Mouse (Mus musculus) kidney, postnatal 0 days (tissue): ENCODE measurements at regions not wholly inside any gene's neighbourhood (a gene's known extent, or its start where the extent isn't known, plus 50 kb on each side); places are given as distances from the start of the nearest gene placed in this dataset.

Experiments used
- ATAC-seq: fragments of 200-750 bp; cut with Nextera tagmentation; replicated peaks from 2 replicates; pipeline ENCODE4 v1.8.0; 2017; ENCODE audit warnings: low read depth, moderate number of reproducible peaks, moderate TSS enrichment, moderate library complexity; ENCODE audit not compliant: low FRiP score
- DNase-seq: peaks from one replicate; pipeline ENCODE4 v3.0.0-alpha.2; 2016; ENCODE audit warnings: low spot score
- H3K27ac ChIP-seq: fragments of 300-500 bp; sonication (generic); 2 replicates; pipeline ENCODE4 v1.5.1; 2014; ENCODE audit warnings: mild to moderate bottlenecking
- H3K27me3 ChIP-seq: fragments of 300-500 bp; sonication (generic); 2 replicates; pipeline ENCODE4 v1.6.1; 2014; ENCODE audit warnings: low read length, mixed read lengths; ENCODE audit not compliant: insufficient read depth
- H3K36me3 ChIP-seq: fragments of 300-500 bp; sonication (generic); 2 replicates; pipeline ENCODE4 v1.6.1; 2014; ENCODE audit warnings: low read length, mixed read lengths; ENCODE audit not compliant: insufficient read depth
- H3K4me1 ChIP-seq: fragments of 300-500 bp; sonication (generic); replicated peaks from 2 replicates; pipeline ENCODE4 v1.6.1; 2014; ENCODE audit warnings: antibody characterized with exemption, low read length, mixed read lengths; ENCODE audit not compliant: insufficient read depth
- H3K4me2 ChIP-seq: fragments of 300-500 bp; sonication (generic); 2 replicates; pipeline ENCODE4 v1.6.1; 2014; ENCODE audit warnings: mild to moderate bottlenecking, low read length, moderate library complexity, mixed read lengths
- H3K4me3 ChIP-seq: fragments of 300-500 bp; sonication (generic); replicated peaks from 2 replicates; pipeline ENCODE4 v1.5.1; 2014; ENCODE audit warnings: low read depth, low read length
- H3K9ac ChIP-seq: fragments of 300-500 bp; sonication (generic); 2 replicates; pipeline ENCODE4 v1.6.1; 2014; ENCODE audit warnings: low read depth, low read length
- H3K9me3 ChIP-seq: fragments of 300-500 bp; sonication (generic); replicated peaks from 2 replicates; pipeline ENCODE4 v1.6.1; 2016; ENCODE audit warnings: low read length, inconsistent platforms, mixed read lengths
- CTCF ChIP-seq: IDR thresholded peaks from 2 replicates; pipeline ENCODE4 v1.5.1; 2016; ENCODE audit warnings: antibody characterized with exemption, low read depth, mild to moderate bottlenecking, moderate library complexity
- WGBS: fragments of 180-500 bp; shearing (Covaris S2); extraction: QIAGEN DNeasy Blood & Tissue Kit; methylation state at CpG from one replicate; pipeline ENCODE4 v1.1.7; 2014; 5-methylcytosine and 5-hydroxymethylcytosine counted together

DNA sequence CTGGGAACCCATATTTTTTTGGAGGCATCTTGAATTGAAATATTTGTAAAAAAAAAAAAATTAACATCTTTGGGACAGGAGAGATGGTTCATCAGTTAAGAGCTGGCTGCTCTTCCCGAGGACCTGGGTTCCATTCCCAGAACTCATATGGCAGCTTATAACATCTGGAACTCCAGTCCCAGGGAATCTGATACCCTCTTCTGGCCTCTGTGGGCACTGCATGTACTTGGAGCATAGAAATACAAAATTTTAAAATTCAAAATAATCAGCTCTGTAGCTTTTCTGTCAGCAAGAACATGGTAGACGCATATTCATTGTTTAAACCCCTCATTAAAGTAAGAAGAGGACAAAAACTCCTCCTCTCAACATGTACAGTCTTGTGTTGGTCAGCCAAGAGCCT, 52.0 kb upstream of the Morc2a start:
- DNase-seq (no peak), ATAC-seq (no peak)
- no peak overlapping the region for H3K4me3 ChIP-seq
- H3K27ac ChIP-seq: no peak overlapping the region
- WGBS: 96% methylated on average over 2 of the region's 2 CpGs
- no peaks in the 10 kb centered on the region for H3K9me3 ChIP-seq
- 0 out of 2 replicates have a peak, but pooled peaks have one; percentile 29 for TF ChIP-seq CTCF
- H3K4me2 ChIP-seq: no peak overlapping the region
- H3K36me3 ChIP-seq: no peaks in the 10 kb centered on the region
- no peak overlapping the region for H3K9ac ChIP-seq
- H3K4me1 ChIP-seq: no peaks in the 10 kb centered on the region
- no peaks in the 10 kb centered on the region for H3K27me3 ChIP-seq

DNA sequence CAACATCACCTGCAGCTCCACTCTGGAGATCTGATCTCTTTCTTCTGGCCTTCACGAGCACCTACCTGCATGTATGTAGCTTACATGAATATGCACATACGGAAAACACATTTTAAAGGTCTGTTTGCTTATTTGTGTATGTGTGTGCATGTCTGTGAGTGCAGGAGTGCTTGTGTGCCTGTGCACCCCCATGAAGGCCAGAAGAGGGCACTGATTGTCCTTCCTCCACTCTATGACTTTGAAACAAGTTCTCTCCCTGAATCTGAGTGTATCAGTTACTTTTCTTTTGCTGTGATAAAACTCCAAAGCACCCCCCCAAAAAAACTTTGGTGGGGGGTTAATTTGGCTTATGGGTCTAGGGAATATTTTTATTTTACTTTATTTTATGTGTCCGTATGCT, 54.2 kb upstream of the Smtn start:
- Histone ChIP-seq H3K27me3 (no peaks in the 10 kb centered on the region), H3K36me3 (no peaks in the 10 kb centered on the region), H3K27ac (no peak overlapping the region), H3K4me1 (no peaks in the 10 kb centered on the region), H3K9me3 (no peaks in the 10 kb centered on the region), H3K4me2 (no peak overlapping the region), H3K9ac (no peak overlapping the region), H3K4me3 (no peak overlapping the region)
- WGBS: 93% methylated on average over 3 of the region's 3 CpGs
- TF ChIP-seq CTCF: peak; percentile 33; the same call in 1 of the 2 replicates
- no peak for ATAC-seq
- DNase-seq: no peak

GRCm38 (mm10) chr11:3591123-3591522, 50.7 kb upstream of the Smtn start:
- H3K27ac ChIP-seq: no peak overlapping the region
- no peak overlapping the region for H3K4me3 ChIP-seq
- H3K9me3 ChIP-seq: no peaks in the 10 kb centered on the region
- TF ChIP-seq CTCF: no peak
- H3K36me3 ChIP-seq: no peaks in the 10 kb centered on the region
- DNase-seq: no peak
- no peak for ATAC-seq
- no peak overlapping the region for H3K9ac ChIP-seq
- H3K4me1 ChIP-seq: no peaks in the 10 kb centered on the region
- 79% methylated on average over 7 of the region's 7 CpGs for WGBS
- no peaks in the 10 kb centered on the region for H3K27me3 ChIP-seq
- H3K4me2 ChIP-seq: no peak overlapping the region
